Mouse (Mus musculus): ENCODE data around the gene Cdk19. TPM values are rescaled to one million over a fixed set of nuclear protein-coding genes. Genes with fewer than 3 reads are reported as not detected.
"Not testable (repeated sequence)": the region's sequence is repeated elsewhere in the genome, so short reads cannot be mapped to it uniquely, and the experiment has no call there.

The Cdk19 gene
- polyA plus RNA-seq, 1 experiment from 2014 or later: 19.6 TPM

GRCm38 (mm10) chr10:40525616-40526155 lies 186.3 kb downstream of the Cdk19 start:
- no peaks in the 10 kb centered on the region for H3K9me3 ChIP-seq (ENCODE audit: control insufficient read depth, low read length)
- no peaks in the 10 kb centered on the region for H3K27me3 ChIP-seq (replicated peaks; ENCODE audit: control insufficient read depth, insufficient read depth, low read length)
- no peak overlapping the region for H3K27ac ChIP-seq (ENCODE audit: low read length)
- no peak overlapping the region for H3K9ac ChIP-seq (replicated peaks; ENCODE audit: low read depth, low read length)
- no peaks in the 10 kb centered on the region for H3K36me3 ChIP-seq (ENCODE audit: control insufficient read depth, insufficient read depth)
- no peak overlapping the region for H3K4me3 ChIP-seq (replicated peaks; ENCODE audit: low read length)
- 77% methylated on average over 9 of the region's 9 CpGs for WGBS
- ATAC-seq: no peak
- H3K4me2 ChIP-seq (ENCODE audit: low read length): no peak overlapping the region
- H3K4me1 ChIP-seq (replicated peaks; ENCODE audit: control insufficient read depth, insufficient read depth, low read length): peaks cover 13% of the 10 kb centered on the region

- no peak overlapping the region for H3K4me2 ChIP-seq (ENCODE audit: low read length)
- H3K36me3 ChIP-seq (ENCODE audit: control insufficient read depth, insufficient read depth): no peaks in the 10 kb centered on the region
- 80% methylated on average over 8 of the region's 8 CpGs for WGBS
- H3K9ac ChIP-seq (replicated peaks; ENCODE audit: low read depth, low read length): no peak overlapping the region
- H3K27ac ChIP-seq (ENCODE audit: low read length): no peak overlapping the region
- no peak for ATAC-seq
- H3K9me3 ChIP-seq (ENCODE audit: control insufficient read depth, low read length): no peaks in the 10 kb centered on the region
- H3K4me1 ChIP-seq (replicated peaks; ENCODE audit: control insufficient read depth, insufficient read depth, low read length): peaks cover 10% of the 10 kb centered on the region
- H3K27me3 ChIP-seq (replicated peaks; ENCODE audit: control insufficient read depth, insufficient read depth, low read length): no peaks in the 10 kb centered on the region
- no peak overlapping the region for H3K4me3 ChIP-seq (replicated peaks; ENCODE audit: low read length)
Measured at GRCm38 (mm10) chr10:40526301-40526761, 187.0 kb downstream of the Cdk19 start.

GRCm38 (mm10) chr10:40526986-40527385 lies 187.6 kb downstream of the Cdk19 start:
- no peak overlapping the region for H3K27ac ChIP-seq (ENCODE audit: low read length)
- H3K4me1 ChIP-seq (replicated peaks; ENCODE audit: control insufficient read depth, insufficient read depth, low read length): peaks cover 3% of the 10 kb centered on the region
- H3K4me2 ChIP-seq (ENCODE audit: low read length): no peak overlapping the region
- H3K36me3 ChIP-seq (ENCODE audit: control insufficient read depth, insufficient read depth): no peaks in the 10 kb centered on the region
- 84% methylated on average over 3 of the region's 3 CpGs for WGBS
- ATAC-seq: no peak
- no peaks in the 10 kb centered on the region for H3K9me3 ChIP-seq (ENCODE audit: control insufficient read depth, low read length)
- H3K9ac ChIP-seq (replicated peaks; ENCODE audit: low read depth, low read length): no peak overlapping the region
- no peaks in the 10 kb centered on the region for H3K27me3 ChIP-seq (replicated peaks; ENCODE audit: control insufficient read depth, insufficient read depth, low read length)
- no peak overlapping the region for H3K4me3 ChIP-seq (replicated peaks; ENCODE audit: low read length)

- no peaks in the 10 kb centered on the region for H3K4me1 ChIP-seq (replicated peaks; ENCODE audit: control insufficient read depth, insufficient read depth, low read length)
- H3K4me3 ChIP-seq (replicated peaks; ENCODE audit: low read length): no peak overlapping the region
- H3K36me3 ChIP-seq (ENCODE audit: control insufficient read depth, insufficient read depth): no peaks in the 10 kb centered on the region
- no peaks in the 10 kb centered on the region for H3K9me3 ChIP-seq (ENCODE audit: control insufficient read depth, low read length)
- H3K4me2 ChIP-seq (ENCODE audit: low read length): no peak overlapping the region
- WGBS: 66% methylated on average over 8 of the region's 8 CpGs
- no peaks in the 10 kb centered on the region for H3K27me3 ChIP-seq (replicated peaks; ENCODE audit: control insufficient read depth, insufficient read depth, low read length)
- no peak overlapping the region for H3K27ac ChIP-seq (ENCODE audit: low read length)
- H3K9ac ChIP-seq (replicated peaks; ENCODE audit: low read depth, low read length): no peak overlapping the region
- no peak for ATAC-seq
Measured at GRCm38 (mm10) chr10:40527573-40527972, 188.2 kb downstream of the Cdk19 start.

GRCm38 (mm10) chr10:40528668-40529067 lies 189.3 kb downstream of the Cdk19 start:
- H3K36me3 ChIP-seq (ENCODE audit: control insufficient read depth, insufficient read depth): no peaks in the 10 kb centered on the region
- H3K9me3 ChIP-seq (ENCODE audit: control insufficient read depth, low read length): no peaks in the 10 kb centered on the region
- no peaks in the 10 kb centered on the region for H3K4me1 ChIP-seq (replicated peaks; ENCODE audit: control insufficient read depth, insufficient read depth, low read length)
- no peak overlapping the region for H3K4me2 ChIP-seq (ENCODE audit: low read length)
- no peak for ATAC-seq
- 57% methylated on average over 8 of the region's 10 CpGs for WGBS
- H3K9ac ChIP-seq (replicated peaks; ENCODE audit: low read depth, low read length): no peak overlapping the region
- no peaks in the 10 kb centered on the region for H3K27me3 ChIP-seq (replicated peaks; ENCODE audit: control insufficient read depth, insufficient read depth, low read length)
- H3K27ac ChIP-seq (ENCODE audit: low read length): no peak overlapping the region
- H3K4me3 ChIP-seq (replicated peaks; ENCODE audit: low read length): no peak overlapping the region

GRCm38 (mm10) chr10:40529617-40530016 lies 190.3 kb downstream of the Cdk19 start:
- H3K4me1 ChIP-seq (replicated peaks; ENCODE audit: control insufficient read depth, insufficient read depth, low read length): no peaks in the 10 kb centered on the region
- no peaks in the 10 kb centered on the region for H3K36me3 ChIP-seq (ENCODE audit: control insufficient read depth, insufficient read depth)
- H3K4me2 ChIP-seq (ENCODE audit: low read length): no peak overlapping the region
- no peak overlapping the region for H3K9ac ChIP-seq (replicated peaks; ENCODE audit: low read depth, low read length)
- no peak overlapping the region for H3K27ac ChIP-seq (ENCODE audit: low read length)
- no peaks in the 10 kb centered on the region for H3K27me3 ChIP-seq (replicated peaks; ENCODE audit: control insufficient read depth, insufficient read depth, low read length)
- no peak for ATAC-seq
- H3K4me3 ChIP-seq (replicated peaks; ENCODE audit: low read length): no peak overlapping the region
- 58% methylated on average over 6 of the region's 6 CpGs for WGBS
- no peaks in the 10 kb centered on the region for H3K9me3 ChIP-seq (ENCODE audit: control insufficient read depth, low read length)

GRCm38 (mm10) chr10:40530661-40531060 lies 191.3 kb downstream of the Cdk19 start:
- Histone ChIP-seq H3K27ac (ENCODE audit: low read length) (no peak overlapping the region), H3K4me1 (replicated peaks; ENCODE audit: control insufficient read depth, insufficient read depth, low read length) (no peaks in the 10 kb centered on the region), H3K27me3 (replicated peaks; ENCODE audit: control insufficient read depth, insufficient read depth, low read length) (no peaks in the 10 kb centered on the region), H3K36me3 (ENCODE audit: control insufficient read depth, insufficient read depth) (no peaks in the 10 kb centered on the region), H3K9me3 (ENCODE audit: control insufficient read depth, low read length) (no peaks in the 10 kb centered on the region), H3K4me2 (ENCODE audit: low read length) (no peak overlapping the region), H3K9ac (replicated peaks; ENCODE audit: low read depth, low read length) (no peak overlapping the region), H3K4me3 (replicated peaks; ENCODE audit: low read length) (no peak overlapping the region)
- WGBS: 38% methylated on average over 3 of the region's 3 CpGs
- ATAC-seq: no peak

GRCm38 (mm10) chr10:40532586-40532985 lies 193.2 kb downstream of the Cdk19 start:
- whole genome bisulfite sequencing: 92% methylated on average over 4 of the region's 4 CpGs
- H3K4me3 ChIP-seq (replicated peaks; ENCODE audit: low read length); H3K4me1 ChIP-seq (replicated peaks; ENCODE audit: control insufficient read depth, insufficient read depth, low read length); H3K27me3 ChIP-seq (replicated peaks; ENCODE audit: control insufficient read depth, insufficient read depth, low read length); H3K36me3 ChIP-seq (ENCODE audit: control insufficient read depth, insufficient read depth); ATAC-seq; H3K9ac ChIP-seq (replicated peaks; ENCODE audit: low read depth, low read length); H3K4me2 ChIP-seq (ENCODE audit: low read length); H3K27ac ChIP-seq (ENCODE audit: low read length); H3K9me3 ChIP-seq (ENCODE audit: control insufficient read depth, low read length): not testable (repeated sequence)

Data from forebrain, embryonic 16.5 days (tissue).